Mouse (Mus musculus) Patski (cell line): ENCODE results near the gene Fbxo42. TPM values are rescaled to one million over a fixed set of nuclear protein-coding genes. Genes with fewer than 3 reads are reported as not detected.

ENCODE experiments used
- ATAC-seq: fragments of 100-300 bp; one replicate; pipeline ENCODE4 v1.8.0; 2021
- CTCF ChIA-PET: fragments of 350-600 bp; sonication (Branson Sonifier 250); formaldehyde crosslinking; loops from one replicate; lab custom pipeline; 2022; ENCODE audit warnings: inconsistent platforms; lab: Charles Lee
- POLR2A ChIA-PET: fragments of 350-600 bp; sonication (Branson Sonifier 250); formaldehyde crosslinking; loops from one replicate; lab custom pipeline; 2022; ENCODE audit warnings: antibody characterized with exemption, inconsistent platforms; lab: Charles Lee
- DNase-seq: peaks from one replicate; pipeline ENCODE4 v3.0.0-alpha.2; 2011; ENCODE audit warnings: low read depth, low spot score
- H3K27me3 ChIP-seq: fragments of 371-371 bp; one replicate; pipeline ENCODE4 v1.5.1; 2021
- CTCF ChIP-seq: fragments of 100-300 bp; IDR thresholded peaks from one replicate; pipeline ENCODE4 v1.5.1; 2021
- in situ Hi-C: fragments of 300-500 bp; cut with MboI; formaldehyde crosslinking; loops from 3 replicates; pipeline ENCODE4 v1.11.1; 2018; ENCODE audit warnings: low pct_unique_long_range_greater_than_20kb, mixed read lengths
- polyA plus RNA-seq: library from polyadenylated mRNA; unstranded; gene quantifications from one replicate; pipeline ENCODE4 v1.2.3, GENCODE M21; 2021

Fbxo42 gene
- polyA plus RNA-seq, 1 experiment from 2014 or later, result 9.2 TPM

GRCm38 (mm10) chr4:141213770-141214336 lies 66.1 kb downstream of the Fbxo42 start, which contains the start of gene Rsg1:
Rsg1 (plus strand) TSS chr4:141213956.
- in situ Hi-C loops, result no loop called here
- DNase-seq (peak; percentile 53), ATAC-seq (peak; percentile 62)
- H3K27me3 ChIP-seq, result no peaks in the 10 kb centered on the region
- CTCF ChIA-PET, result interaction anchor here (1.0 kb wide), 1 partner anchor 54 kb away, joined by 3 read pairs; no protein-coding TSS in a partner anchor
- POLR2A ChIA-PET, result no interaction called here
- no peak for TF ChIP-seq CTCF

DNA sequence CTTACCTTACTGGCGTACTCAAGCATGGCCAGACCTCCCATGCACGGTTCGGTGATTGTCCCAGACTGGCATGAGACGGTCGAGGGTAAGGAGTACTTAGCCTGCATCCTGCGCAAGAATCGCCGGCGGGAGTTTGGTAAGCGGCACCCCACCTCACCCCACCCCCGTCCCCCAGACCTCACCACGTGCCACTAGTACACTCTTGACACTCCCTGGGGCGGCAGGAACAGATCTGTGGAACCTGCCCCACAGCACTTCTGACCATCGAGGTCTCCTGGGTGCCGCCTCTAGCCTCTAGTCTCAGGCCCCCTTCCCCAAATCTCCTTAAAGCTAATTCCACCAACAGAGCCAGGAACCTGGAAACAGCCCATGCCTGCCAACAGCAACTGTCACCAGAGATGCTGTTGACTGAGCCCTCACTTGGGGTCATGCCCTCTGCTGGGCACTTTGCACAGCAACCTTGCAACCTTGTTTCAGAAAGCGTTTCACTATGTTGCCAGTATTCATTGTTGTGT lies 66.7 kb downstream of the Fbxo42 start:
- ChIA-PET CTCF (no interaction called here), POLR2A (no interaction called here)
- ATAC-seq (no peak), DNase-seq (no peak)
- in situ Hi-C loops, result no loop called here
- TF ChIP-seq CTCF, result peak; percentile 66
- no peaks in the 10 kb centered on the region for H3K27me3 ChIP-seq

DNA sequence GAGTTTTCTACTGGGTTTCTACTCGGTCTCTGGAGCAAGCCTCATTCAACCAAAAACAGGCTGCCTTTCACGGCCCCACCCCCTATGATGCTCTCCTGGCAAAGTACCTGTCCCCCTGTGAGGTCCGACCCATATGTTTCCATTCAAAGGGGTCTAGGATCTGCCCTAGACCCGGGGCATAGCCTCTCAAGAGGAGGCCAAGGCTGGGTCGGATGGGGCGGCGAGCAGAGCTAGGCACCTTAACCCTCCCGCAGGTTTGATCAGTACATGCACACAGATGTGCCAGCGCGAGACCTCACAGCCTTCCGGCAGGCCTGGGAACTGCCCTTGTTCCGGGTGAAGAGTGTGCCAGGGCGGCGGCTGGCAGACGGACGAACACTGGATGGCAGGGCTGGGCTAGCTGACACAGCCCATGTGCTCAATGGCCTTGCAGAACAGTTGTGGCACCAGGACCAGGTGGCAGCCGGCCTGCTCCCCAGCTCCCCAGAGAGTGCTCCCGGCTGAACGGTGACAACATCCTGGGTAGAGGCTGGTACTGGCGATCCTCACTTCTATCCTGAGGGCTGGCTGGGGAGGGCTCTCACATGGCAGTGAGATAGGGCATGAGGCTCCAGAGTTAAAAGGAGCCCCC lies 72.0 kb downstream of the Fbxo42 start:
- CTCF ChIA-PET, result no interaction called here
- TF ChIP-seq CTCF, result no peak
- DNase-seq, result no peak
- in situ Hi-C loops, result no loop called here
- POLR2A ChIA-PET, result no interaction called here
- H3K27me3 ChIP-seq, result no peaks in the 10 kb centered on the region
- ATAC-seq, result no peak

- ChIA-PET CTCF (no interaction called here), POLR2A (interaction anchor here (0.5 kb wide), 1 partner anchor 354 kb away, joined by 3 read pairs; no protein-coding TSS in a partner anchor)
- DNase-seq (no peak), ATAC-seq (no peak)
- in situ Hi-C loops, result no loop called here
- no peaks in the 10 kb centered on the region for H3K27me3 ChIP-seq
- TF ChIP-seq CTCF, result no peak
These were observed 74.1 kb downstream of the Fbxo42 start for GRCm38 (mm10) chr4:141221848-141222247.

DNA sequence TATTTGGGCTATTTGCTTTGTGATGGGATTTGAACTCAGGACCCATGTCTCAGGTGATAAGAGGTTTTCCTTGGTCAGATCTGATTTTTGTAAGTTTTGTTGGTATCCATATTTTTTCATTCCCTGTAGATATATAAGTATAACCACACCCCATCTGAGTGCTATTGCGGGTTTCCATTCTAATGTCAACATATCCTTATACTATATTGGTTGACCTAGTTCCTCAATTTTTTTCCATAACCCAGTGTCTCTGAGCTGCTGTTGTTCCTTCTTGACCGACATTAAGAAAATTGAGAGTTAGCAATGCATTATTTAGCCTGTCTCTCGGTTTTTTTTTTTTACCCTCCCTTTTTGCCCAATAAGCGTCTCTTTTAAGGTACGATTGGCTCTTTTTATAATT lies 75.0 kb downstream of the Fbxo42 start:
- ChIA-PET POLR2A (no interaction called here), CTCF (no interaction called here)
- DNase-seq (no peak), ATAC-seq (no peak)
- TF ChIP-seq CTCF, result no peak
- H3K27me3 ChIP-seq, result no peaks in the 10 kb centered on the region
- in situ Hi-C loops, result no loop called here

- CTCF ChIA-PET, result no interaction called here
- DNase-seq (no peak), ATAC-seq (no peak)
- no peaks in the 10 kb centered on the region for H3K27me3 ChIP-seq
- POLR2A ChIA-PET, result no interaction called here
- no peak for TF ChIP-seq CTCF
- in situ Hi-C loops, result no loop called here
These were observed 81.0 kb downstream of the Fbxo42 start for GRCm38 (mm10) chr4:141228687-141229086.

- TF ChIP-seq CTCF, result no peak
- ChIA-PET CTCF (no interaction called here), POLR2A (no interaction called here)
- no peaks in the 10 kb centered on the region for H3K27me3 ChIP-seq
- DNase-seq (no peak), ATAC-seq (no peak)
- in situ Hi-C loops, result no loop called here
These were observed 85.5 kb downstream of the Fbxo42 start for GRCm38 (mm10) chr4:141233196-141233595.

GRCm38 (mm10) chr4:141235537-141236111 lies 87.9 kb downstream of the Fbxo42 start:
- ChIA-PET POLR2A (no interaction called here), CTCF (no interaction called here)
- no peak for TF ChIP-seq CTCF
- DNase-seq (no peak), ATAC-seq (no peak)
- in situ Hi-C loops, result no loop called here
- H3K27me3 ChIP-seq, result no peaks in the 10 kb centered on the region

- H3K27me3 ChIP-seq, result no peaks in the 10 kb centered on the region
- CTCF ChIA-PET, result no interaction called here
- ATAC-seq (no peak), DNase-seq (no peak)
- no peak for TF ChIP-seq CTCF
- POLR2A ChIA-PET, result no interaction called here
- in situ Hi-C loops, result no loop called here
These were observed 89.1 kb downstream of the Fbxo42 start for GRCm38 (mm10) chr4:141236856-141237255.

- ATAC-seq (no peak), DNase-seq (no peak)
- ChIA-PET CTCF (no interaction called here), POLR2A (no interaction called here)
- no peaks in the 10 kb centered on the region for H3K27me3 ChIP-seq
- no peak for TF ChIP-seq CTCF
- in situ Hi-C loops, result no loop called here
These were observed 91.0 kb downstream of the Fbxo42 start for GRCm38 (mm10) chr4:141238492-141239387.
